Mouse (Mus musculus): ENCODE data around the gene Srrt.

DNA sequence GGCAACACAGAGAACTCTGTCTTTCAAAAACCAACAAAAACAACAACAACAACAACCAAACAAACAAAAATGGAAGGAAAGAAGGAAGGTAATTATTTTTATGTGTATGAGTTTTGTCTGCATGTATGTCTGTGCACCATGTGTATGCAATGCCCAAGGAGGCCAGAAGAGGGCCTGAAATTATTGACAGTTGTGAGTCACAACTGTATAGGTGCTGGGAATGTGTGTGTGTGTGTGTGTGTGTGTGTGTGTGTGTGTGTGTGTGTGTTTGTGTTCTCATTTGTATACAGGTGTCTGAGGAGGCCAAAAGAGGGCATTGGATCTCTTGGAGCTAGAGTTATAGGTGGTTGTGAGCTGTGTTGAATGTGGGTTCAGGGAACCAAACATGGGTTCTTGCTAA lies 36.4 kb upstream of the Srrt start:
- no peak for TF ChIP-seq CTCF (IDR thresholded peaks at IDR 0.05; ENCODE audit: low read depth, low read length)
- no peak for TF ChIP-seq POLR2A (IDR thresholded peaks at IDR 0.05; ENCODE audit: extremely low read depth, insufficient read depth, low read length)
